Mouse (Mus musculus) mammary gland, adult 2 months (tissue): ENCODE measurements around the gene Hsd17b1. TPM values are rescaled to one million over a fixed set of nuclear protein-coding genes. Genes with fewer than 3 reads are reported as not detected.

ENCODE experiments used
- polyA plus RNA-seq: library from polyadenylated mRNA; depleted of rRNA; stranded (reverse); fragments of >200 nt; gene quantifications from 2 replicates; pipeline ENCODE4 v1.2.3, GENCODE M21; 2012; ENCODE audit warnings: low replicate concordance; rRNA removed

Gene Hsd17b1
- polyA plus RNA-seq, result 0.24 and 0.94 TPM in 2 replicates

DNA sequence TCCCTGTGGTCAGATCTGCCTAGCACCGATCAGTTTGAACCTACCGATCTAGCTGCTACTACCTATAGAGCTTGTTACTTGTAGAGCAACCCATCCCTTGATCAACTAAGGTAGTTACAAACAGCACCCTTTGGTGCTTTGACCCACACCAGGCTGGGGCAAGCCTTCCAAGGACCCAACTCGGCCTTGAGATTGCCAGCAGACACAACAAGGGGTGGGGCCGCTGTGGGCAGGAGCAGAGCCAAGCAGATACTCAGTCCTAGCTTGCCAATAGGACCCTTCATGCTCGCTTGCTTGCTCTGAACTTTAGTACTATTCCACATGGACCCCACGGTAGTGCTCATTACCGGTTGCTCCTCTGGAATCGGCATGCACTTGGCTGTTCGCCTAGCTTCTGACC is at the start of gene Hsd17b1:
Gene Hsd17b1 (plus strand): TSS at position 291 of the 400 bp plus-strand sequence.

DNA sequence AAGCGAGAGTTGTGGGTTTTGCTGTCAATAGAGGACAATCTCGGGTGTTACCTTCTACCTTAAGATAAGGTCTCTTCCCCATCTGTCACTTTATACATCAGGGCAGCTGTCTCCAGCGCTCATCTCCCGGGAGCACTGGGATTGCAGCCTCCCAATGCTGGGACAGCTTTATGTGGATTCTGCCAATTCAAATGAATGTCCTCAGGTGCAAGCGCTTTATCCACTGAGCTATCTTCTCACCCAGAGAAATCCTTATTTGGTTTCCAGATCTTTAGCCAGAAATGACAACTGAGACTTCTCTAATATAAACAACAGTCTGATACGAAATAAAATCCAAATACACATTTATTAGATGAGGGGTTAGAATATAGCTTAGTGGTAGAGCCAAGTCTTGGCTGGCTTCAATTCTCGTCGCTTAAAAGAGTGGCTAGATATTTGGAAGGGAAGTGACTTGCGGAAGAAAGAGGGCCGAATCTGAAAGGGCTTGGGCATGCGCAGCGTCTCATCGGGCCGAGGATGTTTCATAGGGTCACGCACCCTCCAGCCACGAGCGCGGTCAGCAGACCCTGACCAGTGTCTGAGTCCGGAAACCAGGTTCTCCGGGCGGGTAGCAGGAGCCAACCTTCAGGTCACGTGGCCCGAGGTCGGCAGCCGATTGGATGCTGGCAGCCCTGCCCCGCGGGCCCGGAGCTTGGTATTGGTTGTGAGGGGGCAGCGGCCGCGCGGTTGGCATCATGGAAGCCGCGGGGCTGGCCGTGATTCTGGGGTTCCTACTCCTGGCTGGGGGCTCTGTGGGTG is 8.6 kb upstream of the Hsd17b1 start, which contains the start of gene Naglu:
Gene Naglu (plus strand): TSS at position 622 of the 798 bp plus-strand sequence.

DNA sequence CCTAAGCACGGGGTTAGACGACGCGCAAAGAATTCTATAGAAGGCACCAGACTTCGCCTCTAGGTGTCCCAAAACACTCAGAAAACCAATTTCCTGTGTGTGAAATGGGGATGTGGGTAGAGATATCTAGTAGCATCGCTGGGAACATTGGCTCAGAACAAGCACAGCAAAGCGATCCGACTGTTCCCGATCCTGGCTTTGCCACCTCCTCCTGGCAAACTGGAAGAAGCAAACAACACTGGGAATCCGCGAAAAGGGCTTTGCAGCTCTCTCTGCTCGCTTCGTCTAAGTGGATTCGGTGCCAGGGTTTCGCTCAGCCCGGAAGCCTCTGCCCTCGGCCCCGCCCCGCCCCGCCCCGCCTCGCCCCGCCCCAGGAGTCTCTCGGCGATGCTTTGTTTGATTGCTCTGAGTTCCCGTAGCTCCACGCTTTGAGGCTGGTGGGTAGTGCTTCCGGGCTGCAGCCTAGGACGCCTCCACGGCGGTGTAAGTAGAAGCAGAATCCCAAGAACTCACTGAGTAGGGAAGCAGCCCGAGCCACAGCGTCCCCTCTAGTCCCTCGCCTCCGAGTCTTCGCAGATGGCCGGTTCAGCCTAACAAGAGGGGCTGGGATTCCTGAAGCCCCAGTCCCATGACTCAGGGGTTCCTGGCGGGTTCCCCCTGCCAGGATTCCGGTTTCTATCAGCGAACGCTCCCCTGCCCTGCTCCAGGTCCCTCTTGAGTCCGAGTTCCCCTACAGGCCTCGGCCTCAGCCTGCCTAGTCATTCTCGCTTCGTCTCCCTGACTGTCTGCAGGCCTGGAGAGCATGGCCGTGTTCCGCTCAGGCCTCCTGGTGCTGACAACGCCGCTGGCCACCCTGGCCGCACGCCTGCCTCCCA is 4.2 kb downstream of the Hsd17b1 start, which contains the start of gene Coasy:
Gene Coasy (plus strand): TSS at position 358 of the 875 bp plus-strand sequence.

DNA sequence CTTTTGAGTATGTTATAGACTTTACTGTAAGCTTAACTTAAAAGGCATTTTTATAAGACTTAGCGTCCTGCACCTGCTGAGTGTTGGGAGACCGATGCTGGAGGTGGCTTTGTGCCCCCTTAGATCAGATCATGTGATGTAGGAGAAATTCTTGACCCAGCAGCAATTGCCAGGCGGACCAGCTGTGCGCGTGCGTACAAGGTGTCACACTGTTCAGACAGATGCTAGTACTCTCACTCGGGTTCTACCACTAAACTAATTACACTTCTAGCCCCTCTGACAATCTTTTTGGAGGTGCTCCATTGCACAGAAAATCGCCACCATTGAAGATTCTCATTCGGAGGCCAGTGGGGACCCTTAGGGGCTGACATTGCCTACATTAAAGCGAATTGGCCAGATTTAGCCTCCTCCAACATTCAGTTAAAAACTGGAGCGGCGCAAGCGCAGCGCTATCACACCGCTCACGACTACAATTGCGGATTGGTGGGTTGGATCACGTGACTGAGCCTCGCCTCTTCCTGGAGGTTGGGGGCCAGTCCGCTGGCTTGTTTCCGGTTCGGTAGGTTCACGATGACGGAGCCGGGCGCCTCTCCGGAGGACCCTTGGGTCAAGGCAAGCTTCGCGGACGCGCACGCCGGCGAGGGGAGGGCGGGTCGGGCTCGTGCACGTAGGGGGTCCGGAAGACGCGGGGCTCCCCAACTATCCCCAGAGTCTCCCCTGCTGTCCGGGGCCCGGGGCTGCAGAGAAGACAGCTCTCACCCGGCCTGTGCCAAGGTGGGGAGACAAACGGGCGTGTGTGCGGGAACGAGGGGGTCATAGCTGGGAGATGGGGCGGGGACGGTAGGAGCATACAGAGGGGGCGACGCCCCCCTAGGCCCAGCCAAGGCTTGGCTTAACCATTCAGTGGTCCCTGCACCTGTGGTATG is 8.8 kb downstream of the Hsd17b1 start, which contains the start of gene Mlx:
Gene Mlx (plus strand): TSS at position 522 of the 926 bp plus-strand sequence.

DNA sequence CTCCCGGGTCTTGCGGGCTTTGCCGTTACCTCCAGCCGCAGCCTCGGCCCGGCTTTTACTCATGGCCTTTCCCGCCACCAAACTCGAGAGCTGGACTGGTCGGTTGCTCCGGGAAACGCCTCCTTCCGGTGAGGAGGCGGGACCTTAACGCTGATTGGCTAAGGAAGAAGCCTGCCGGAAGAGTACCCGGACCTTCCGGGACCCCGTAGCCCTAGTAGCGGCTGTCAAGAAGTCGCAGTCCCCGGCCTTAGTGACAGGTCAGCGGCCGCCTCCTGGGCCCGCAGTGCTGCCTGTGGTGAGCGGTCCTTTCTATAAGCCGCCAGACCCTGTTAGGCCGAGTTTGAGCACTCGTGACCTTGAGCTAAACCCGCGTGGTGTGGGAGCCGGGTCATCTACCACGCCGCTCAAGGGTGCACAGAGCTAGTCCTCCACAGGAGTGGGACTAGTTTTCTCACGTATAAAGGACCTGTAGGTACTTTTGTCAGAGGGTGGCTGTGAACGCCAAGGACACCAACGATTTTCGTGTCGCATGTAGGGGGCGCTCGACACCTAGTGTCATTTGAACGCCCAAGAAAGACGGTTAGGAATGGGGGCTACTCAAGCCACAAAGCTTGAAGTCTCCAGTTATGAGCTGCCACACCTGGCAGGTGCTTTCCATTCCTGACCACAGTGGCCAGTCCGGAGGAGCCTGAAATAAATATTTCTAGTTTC is 17.3 kb downstream of the Hsd17b1 start, which contains the start of gene Psmc3ip:
Gene Psmc3ip (minus strand): TSS at position 123 of the 711 bp plus-strand sequence.

DNA sequence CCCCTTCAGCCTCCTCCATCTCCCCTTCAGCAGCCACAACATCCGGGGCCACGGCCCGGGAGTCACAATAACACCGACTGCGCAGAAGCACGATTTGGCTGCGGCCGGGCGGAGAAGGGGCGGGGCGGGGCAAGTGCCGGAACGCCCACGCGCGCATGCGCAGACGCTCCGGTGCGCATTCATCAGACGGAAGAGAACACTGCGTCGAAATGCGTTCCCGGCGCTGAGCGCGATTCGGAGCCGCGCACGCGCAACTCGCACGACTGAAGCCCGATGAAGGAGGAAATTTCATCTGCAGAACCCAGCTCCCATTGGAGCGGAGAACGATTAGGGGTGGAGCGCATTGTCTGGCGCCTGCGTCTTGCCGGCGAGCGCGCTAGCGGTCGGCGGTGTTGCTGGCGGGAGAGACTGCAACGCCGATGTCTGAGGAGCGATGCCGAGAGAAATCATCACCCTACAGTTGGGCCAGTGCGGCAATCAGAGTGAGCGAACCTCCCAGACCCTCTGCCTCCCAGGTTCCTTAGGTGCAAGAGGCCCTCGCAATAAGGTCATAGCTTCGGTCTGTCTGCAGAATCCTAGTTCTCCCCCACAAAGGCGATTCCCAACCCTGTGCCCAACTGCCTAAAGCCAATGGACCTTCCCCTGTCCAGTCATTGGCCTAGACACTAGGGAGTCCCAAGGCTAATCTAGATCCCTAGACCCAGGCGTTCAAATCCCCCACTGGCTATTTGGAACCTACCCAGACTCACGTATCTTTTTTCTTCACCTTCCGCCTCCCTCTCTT is 41.7 kb downstream of the Hsd17b1 start, which contains the start of the genes Retreg3 and Tubg1:
Gene Retreg3 (minus strand): TSS at position 133 of the 784 bp plus-strand sequence.
Gene Tubg1 (plus strand): TSS at position 178 of the 784 bp plus-strand sequence.

Other genes with a start within 250 kb of the Hsd17b1 start
- 54.0 and 56.3 TPM in 2 replicates for gene Stat5b, start 227.7 kb upstream of the Hsd17b1 start, polyA plus RNA-seq
- gene Stat5a, start 219.1 kb upstream of the Hsd17b1 start, polyA plus RNA-seq, result 82.3 and 109 TPM in 2 replicates
- 117 and 148 TPM in 2 replicates for gene Stat3, start 138.9 kb upstream of the Hsd17b1 start, polyA plus RNA-seq
- 184 and 257 TPM in 2 replicates for gene Cavin1, start 107.5 kb upstream of the Hsd17b1 start, polyA plus RNA-seq
- 68.6 and 77.8 TPM in 2 replicates for gene Atp6v0a1, start 69.0 kb upstream of the Hsd17b1 start, polyA plus RNA-seq
- 43.2 and 45.4 TPM in 2 replicates for gene Naglu, start 8.4 kb upstream of the Hsd17b1 start, polyA plus RNA-seq
- 92.0 and 118 TPM in 2 replicates for gene Coasy, start 4.2 kb downstream of the Hsd17b1 start, polyA plus RNA-seq
- gene Mlx, start 8.9 kb downstream of the Hsd17b1 start, polyA plus RNA-seq, result 50.5 and 97.1 TPM in 2 replicates
- 0.43 and 0.62 TPM in 2 replicates for gene Psmc3ip, start 17.0 kb downstream of the Hsd17b1 start, polyA plus RNA-seq
- gene Retreg3, start 41.5 kb downstream of the Hsd17b1 start, polyA plus RNA-seq, result 81.8 and 115 TPM in 2 replicates
- 8.4 and 17.4 TPM in 2 replicates for gene Tubg1, start 41.5 kb downstream of the Hsd17b1 start, polyA plus RNA-seq
- 4.1 and 4.5 TPM in 2 replicates for gene Tubg2, start 77.5 kb downstream of the Hsd17b1 start, polyA plus RNA-seq
- 12.3 and 13.5 TPM in 2 replicates for gene Cntnap1, start 92.1 kb downstream of the Hsd17b1 start, polyA plus RNA-seq
- gene Plekhh3, start 92.9 kb downstream of the Hsd17b1 start, polyA plus RNA-seq, result 51.3 and 92.6 TPM in 2 replicates
- 2.9 and 6.8 TPM in 2 replicates for gene Ccr10, start 97.0 kb downstream of the Hsd17b1 start, polyA plus RNA-seq
- gene Ezh1, start 148.1 kb downstream of the Hsd17b1 start, polyA plus RNA-seq, result 34.7 and 54.3 TPM in 2 replicates
- gene Ramp2, start 167.6 kb downstream of the Hsd17b1 start, polyA plus RNA-seq, result 138 and 195 TPM in 2 replicates
- gene Vps25, start 175.3 kb downstream of the Hsd17b1 start, polyA plus RNA-seq, result 89.8 and 96.1 TPM in 2 replicates
- gene Wnk4, start 182.2 kb downstream of the Hsd17b1 start, polyA plus RNA-seq, result 1.9 and 2.4 TPM in 2 replicates
- gene Cntd1, start 200.6 kb downstream of the Hsd17b1 start, polyA plus RNA-seq, result 0.05 and 0.17 TPM in 2 replicates
- gene Coa3, start 200.7 kb downstream of the Hsd17b1 start, polyA plus RNA-seq, result 190 and 296 TPM in 2 replicates
- gene Becn1, start 223.9 kb downstream of the Hsd17b1 start, polyA plus RNA-seq, result 53.9 and 131 TPM in 2 replicates
- gene Psme3, start 237.8 kb downstream of the Hsd17b1 start, polyA plus RNA-seq, result 44.3 and 89.4 TPM in 2 replicates
- 6.3 and 7.4 TPM in 2 replicates for gene Aoc2, start 246.7 kb downstream of the Hsd17b1 start, polyA plus RNA-seq